Mouse (Mus musculus): Measurements from ENCODE around the gene Khsrp. TPM values are rescaled to one million over a fixed set of nuclear protein-coding genes. Genes with fewer than 3 reads are reported as not detected.

The Khsrp gene
- polyA plus RNA-seq, 1 experiment from 2014 or later = 36.9 TPM

- no peak for ATAC-seq (ENCODE audit: insufficient number of reproducible peaks, insufficient read depth, low FRiP score, low read depth)
- Histone ChIP-seq H3K9me3 (ENCODE audit: control insufficient read depth, low read length) (no peaks in the 10 kb centered on the region), H3K4me2 (ENCODE audit: low read length) (no peak overlapping the region), H3K9ac (ENCODE audit: low read length) (no peak overlapping the region), H3K27me3 (ENCODE audit: control insufficient read depth, insufficient read depth, low read length) (no peaks in the 10 kb centered on the region), H3K36me3 (ENCODE audit: control insufficient read depth, insufficient read depth, low read length) (no peaks in the 10 kb centered on the region), H3K27ac (replicated peaks in 1 of 2; ENCODE audit: control insufficient read depth in 1 of 2, insufficient read depth in 1 of 2, low read depth in 2 of 2, low read length in 2 of 2) (no peak overlapping the region), H3K4me3 (ENCODE audit: control insufficient read depth in 1 of 2, insufficient read depth in 1 of 2, low read depth in 1 of 2, low read length in 2 of 2) (no peak overlapping the region), H3K4me1 (ENCODE audit: control insufficient read depth in 2 of 2, insufficient read depth in 2 of 2, low read length in 2 of 2) (peaks cover 6% of the 10 kb centered on the region in 2 experiments; a peak in 3 of 4 replicates)
- WGBS = 83% methylated on average over 3 of the region's 3 CpGs
These were observed 45.1 kb downstream of the Khsrp start for GRCm38 (mm10) chr17:56986105-56986805.

- no peaks in the 10 kb centered on the region for H3K9me3 ChIP-seq (ENCODE audit: control insufficient read depth, low read length)
- no peak overlapping the region for H3K9ac ChIP-seq (ENCODE audit: low read length)
- no peak overlapping the region for H3K4me2 ChIP-seq (ENCODE audit: low read length)
- 73% methylated on average over 3 of the region's 3 CpGs for WGBS
- H3K27ac ChIP-seq (replicated peaks in 1 of 2; ENCODE audit: control insufficient read depth in 1 of 2, insufficient read depth in 1 of 2, low read depth in 2 of 2, low read length in 2 of 2) = no peak overlapping the region
- H3K4me3 ChIP-seq (ENCODE audit: control insufficient read depth in 1 of 2, insufficient read depth in 1 of 2, low read depth in 1 of 2, low read length in 2 of 2) = no peak overlapping the region
- ATAC-seq (ENCODE audit: insufficient number of reproducible peaks, insufficient read depth, low FRiP score, low read depth) = no peak
- H3K36me3 ChIP-seq (ENCODE audit: control insufficient read depth, insufficient read depth, low read length) = no peaks in the 10 kb centered on the region
- no peaks in the 10 kb centered on the region for H3K27me3 ChIP-seq (ENCODE audit: control insufficient read depth, insufficient read depth, low read length)
- H3K4me1 ChIP-seq (ENCODE audit: control insufficient read depth in 2 of 2, insufficient read depth in 2 of 2, low read length in 2 of 2) = peaks cover 0 to under 1% of the 10 kb centered on the region in 2 experiments; a peak in 1 of 4 replicates
These were observed 45.7 kb downstream of the Khsrp start for GRCm38 (mm10) chr17:56985656-56986055.

- no peak for ATAC-seq (ENCODE audit: insufficient number of reproducible peaks, insufficient read depth, low FRiP score, low read depth)
- H3K9me3 ChIP-seq (ENCODE audit: control insufficient read depth, low read length) = no peaks in the 10 kb centered on the region
- WGBS = 77% methylated on average over 9 of the region's 9 CpGs
These were observed 46.4 kb downstream of the Khsrp start for GRCm38 (mm10) chr17:56984886-56985285.

GRCm38 (mm10) chr17:56982013-56982412 is 49.3 kb downstream of the Khsrp start, which contains the start of gene Acer1:
Gene Acer1, minus strand, starts transcription at chr17:56982126.
- no peak for ATAC-seq (ENCODE audit: insufficient number of reproducible peaks, insufficient read depth, low FRiP score, low read depth)
- WGBS = 55% methylated on average over 5 of the region's 5 CpGs
- H3K4me3 ChIP-seq (ENCODE audit: control insufficient read depth in 1 of 2, insufficient read depth in 1 of 2, low read depth in 1 of 2, low read length in 2 of 2) = no peak within 1 kb of the TSS
- no peak within 1 kb of the TSS for H3K4me2 ChIP-seq (ENCODE audit: low read length)
- H3K36me3 ChIP-seq (ENCODE audit: control insufficient read depth, insufficient read depth, low read length) = no peaks in the 10 kb centered on the region
- no peaks in the 10 kb centered on the region for H3K9me3 ChIP-seq (ENCODE audit: control insufficient read depth, low read length)
- no peaks in the 10 kb centered on the region for H3K27me3 ChIP-seq (ENCODE audit: control insufficient read depth, insufficient read depth, low read length)
- no peak within 1 kb of the TSS for H3K27ac ChIP-seq (replicated peaks in 1 of 2; ENCODE audit: control insufficient read depth in 1 of 2, insufficient read depth in 1 of 2, low read depth in 2 of 2, low read length in 2 of 2)
- H3K9ac ChIP-seq (ENCODE audit: low read length) = no peak within 1 kb of the TSS
- H3K4me1 ChIP-seq (ENCODE audit: control insufficient read depth in 2 of 2, insufficient read depth in 2 of 2, low read length in 2 of 2) = no peaks in the 10 kb centered on the region

More at GRCm38 (mm10) chr17:56984886-56985285, 46.4 kb downstream of the Khsrp start:
- Histone ChIP-seq H3K4me2 (ENCODE audit: low read length) (no peak overlapping the region), H3K27ac (replicated peaks in 1 of 2; ENCODE audit: control insufficient read depth in 1 of 2, insufficient read depth in 1 of 2, low read depth in 2 of 2, low read length in 2 of 2) (no peak overlapping the region), H3K4me3 (ENCODE audit: control insufficient read depth in 1 of 2, insufficient read depth in 1 of 2, low read depth in 1 of 2, low read length in 2 of 2) (no peak overlapping the region), H3K4me1 (ENCODE audit: control insufficient read depth in 2 of 2, insufficient read depth in 2 of 2, low read length in 2 of 2) (no peaks in the 10 kb centered on the region), H3K9ac (ENCODE audit: low read length) (no peak overlapping the region), H3K36me3 (ENCODE audit: control insufficient read depth, insufficient read depth, low read length) (no peaks in the 10 kb centered on the region), H3K27me3 (ENCODE audit: control insufficient read depth, insufficient read depth, low read length) (no peaks in the 10 kb centered on the region)

GRCm38 (mm10) chr17:56981049-56981448 is 50.3 kb downstream of the Khsrp start:
- H3K9me3 ChIP-seq (ENCODE audit: control insufficient read depth, low read length) = no peaks in the 10 kb centered on the region
- H3K4me3 ChIP-seq (ENCODE audit: control insufficient read depth in 1 of 2, insufficient read depth in 1 of 2, low read depth in 1 of 2, low read length in 2 of 2) = no peak overlapping the region
- 69% methylated on average over 7 of the region's 7 CpGs for WGBS
- no peak for ATAC-seq (ENCODE audit: insufficient number of reproducible peaks, insufficient read depth, low FRiP score, low read depth)
- no peaks in the 10 kb centered on the region for H3K4me1 ChIP-seq (ENCODE audit: control insufficient read depth in 2 of 2, insufficient read depth in 2 of 2, low read length in 2 of 2)
- H3K27me3 ChIP-seq (ENCODE audit: control insufficient read depth, insufficient read depth, low read length) = no peaks in the 10 kb centered on the region
- no peak overlapping the region for H3K9ac ChIP-seq (ENCODE audit: low read length)
- H3K36me3 ChIP-seq (ENCODE audit: control insufficient read depth, insufficient read depth, low read length) = no peaks in the 10 kb centered on the region
- H3K27ac ChIP-seq (replicated peaks in 1 of 2; ENCODE audit: control insufficient read depth in 1 of 2, insufficient read depth in 1 of 2, low read depth in 2 of 2, low read length in 2 of 2) = no peak overlapping the region
- H3K4me2 ChIP-seq (ENCODE audit: low read length) = no peak overlapping the region

- Histone ChIP-seq H3K27ac (replicated peaks in 1 of 2; ENCODE audit: control insufficient read depth in 1 of 2, insufficient read depth in 1 of 2, low read depth in 2 of 2, low read length in 2 of 2) (no peak overlapping the region), H3K4me1 (ENCODE audit: control insufficient read depth in 2 of 2, insufficient read depth in 2 of 2, low read length in 2 of 2) (no peaks in the 10 kb centered on the region), H3K4me3 (ENCODE audit: control insufficient read depth in 1 of 2, insufficient read depth in 1 of 2, low read depth in 1 of 2, low read length in 2 of 2) (no peak overlapping the region), H3K9me3 (ENCODE audit: control insufficient read depth, low read length) (no peaks in the 10 kb centered on the region), H3K4me2 (ENCODE audit: low read length) (no peak overlapping the region), H3K27me3 (ENCODE audit: control insufficient read depth, insufficient read depth, low read length) (no peaks in the 10 kb centered on the region), H3K36me3 (ENCODE audit: control insufficient read depth, insufficient read depth, low read length) (no peaks in the 10 kb centered on the region), H3K9ac (ENCODE audit: low read length) (no peak overlapping the region)
- WGBS = 61% methylated on average over 4 of the region's 8 CpGs
- no peak for ATAC-seq (ENCODE audit: insufficient number of reproducible peaks, insufficient read depth, low FRiP score, low read depth)
These were observed 51.8 kb downstream of the Khsrp start for GRCm38 (mm10) chr17:56979524-56979923.

GRCm38 (mm10) chr17:56976531-56977390 is 54.6 kb downstream of the Khsrp start:
- H3K4me3 ChIP-seq (ENCODE audit: control insufficient read depth in 1 of 2, insufficient read depth in 1 of 2, low read depth in 1 of 2, low read length in 2 of 2) = no peak overlapping the region
- H3K36me3 ChIP-seq (ENCODE audit: control insufficient read depth, insufficient read depth, low read length) = no peaks in the 10 kb centered on the region
- WGBS = 61% methylated on average over 8 of the region's 8 CpGs
- no peaks in the 10 kb centered on the region for H3K9me3 ChIP-seq (ENCODE audit: control insufficient read depth, low read length)
- no peak overlapping the region for H3K4me2 ChIP-seq (ENCODE audit: low read length)
- no peak overlapping the region for H3K27ac ChIP-seq (replicated peaks in 1 of 2; ENCODE audit: control insufficient read depth in 1 of 2, insufficient read depth in 1 of 2, low read depth in 2 of 2, low read length in 2 of 2)
- no peaks in the 10 kb centered on the region for H3K4me1 ChIP-seq (ENCODE audit: control insufficient read depth in 2 of 2, insufficient read depth in 2 of 2, low read length in 2 of 2)
- H3K9ac ChIP-seq (ENCODE audit: low read length) = no peak overlapping the region
- H3K27me3 ChIP-seq (ENCODE audit: control insufficient read depth, insufficient read depth, low read length) = no peaks in the 10 kb centered on the region
- ATAC-seq (ENCODE audit: insufficient number of reproducible peaks, insufficient read depth, low FRiP score, low read depth) = no peak
